Mouse (Mus musculus): ENCODE data around the gene Rwdd3. TPM values are rescaled to one million over a fixed set of nuclear protein-coding genes. Genes with fewer than 3 reads are reported as not detected.

Rwdd3 gene
- polyA plus RNA-seq, 1 experiment, result 1.1 TPM

DNA sequence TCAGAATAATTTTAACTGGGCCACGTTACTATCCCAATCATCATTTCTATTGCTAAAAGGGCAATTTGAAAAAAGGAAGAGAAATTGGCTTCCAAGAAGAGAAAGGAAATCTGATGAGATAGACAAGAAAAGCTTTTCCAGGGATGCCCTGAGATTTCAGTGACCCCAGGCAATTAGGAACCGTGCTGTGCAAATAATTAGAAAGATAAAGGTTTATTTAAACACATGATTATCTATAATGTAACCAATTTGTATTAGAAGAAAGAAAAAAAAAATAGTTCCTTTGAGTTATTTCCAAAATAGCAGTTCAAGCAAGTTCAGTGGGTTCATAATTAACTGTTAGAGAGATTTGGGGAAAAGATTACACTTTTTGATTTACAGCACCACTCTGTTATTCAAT is 1.2 kb upstream of the Rwdd3 start:
- 89% methylated on average over 2 of the region's 2 CpGs for WGBS
- H3K4me1 ChIP-seq (ENCODE audit: control insufficient read depth, insufficient read depth, insufficient read length), result no peaks in the 10 kb centered on the region
- DNase-seq (ENCODE audit: low read depth in 1 of 2, low spot score in 2 of 2), result no peak
- H3K27me3 ChIP-seq (ENCODE audit: control insufficient read depth, insufficient read depth, low read length), result no peaks in the 10 kb centered on the region
- H3K4me3 ChIP-seq (ENCODE audit: extremely low read depth, insufficient read depth, insufficient read length), result no peak overlapping the region
- H3K27ac ChIP-seq (ENCODE audit: insufficient read depth, low read length), result no peak overlapping the region
- no peaks in the 10 kb centered on the region for H3K36me3 ChIP-seq (ENCODE audit: control insufficient read depth, insufficient read depth, low read length)
- TF ChIP-seq POLR2A (IDR thresholded peaks at IDR 0.05; ENCODE audit: low read depth, low read length), result no peak

- no peak for TF ChIP-seq POLR2A (IDR thresholded peaks at IDR 0.05; ENCODE audit: low read depth, low read length)
- no peak for TF ChIP-seq CTCF (IDR thresholded peaks at IDR 0.05; ENCODE audit: extremely low read depth, insufficient read depth, insufficient read length, insufficient replicate concordance)
- Histone ChIP-seq H3K27me3 (ENCODE audit: control insufficient read depth, insufficient read depth, low read length) (no peaks in the 10 kb centered on the region), H3K36me3 (ENCODE audit: control insufficient read depth, insufficient read depth, low read length) (no peaks in the 10 kb centered on the region), H3K4me3 (ENCODE audit: extremely low read depth, insufficient read depth, insufficient read length) (peak overlapping the region; percentile 18; the same call in 1 of the 2 replicates), H3K4me1 (ENCODE audit: control insufficient read depth, insufficient read depth, insufficient read length) (no peaks in the 10 kb centered on the region), H3K27ac (ENCODE audit: insufficient read depth, low read length) (no peak overlapping the region)
- DNase-seq (ENCODE audit: low read depth in 1 of 2, low spot score in 2 of 2), result no peak
- 28% methylated on average over 6 of the region's 6 CpGs for WGBS
These were observed 374 bp upstream of the Rwdd3 start for GRCm38 (mm10) chr3:121171872-121172265.

DNA sequence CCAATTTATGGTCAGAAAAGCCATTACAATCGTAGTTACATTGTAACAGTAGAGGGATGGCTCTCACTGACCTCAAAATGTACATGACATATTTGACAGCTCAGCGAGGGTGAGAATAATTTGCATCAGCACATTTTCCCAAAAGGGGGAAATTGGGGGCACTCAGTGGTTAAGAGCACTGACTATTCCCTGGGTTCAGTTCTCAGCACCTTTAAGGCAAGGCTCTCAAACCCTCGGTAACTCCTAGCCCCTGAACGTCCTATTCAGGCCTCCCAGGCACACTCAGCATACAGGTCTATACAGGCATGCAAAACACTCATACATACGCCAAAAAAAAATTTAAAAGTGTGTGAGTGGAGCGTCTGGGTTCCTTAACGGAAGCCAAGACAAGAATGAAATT is 864 bp downstream of the Rwdd3 start:
- no peak for TF ChIP-seq CTCF (IDR thresholded peaks at IDR 0.05; ENCODE audit: extremely low read depth, insufficient read depth, insufficient read length, insufficient replicate concordance)
- no peak for TF ChIP-seq POLR2A (IDR thresholded peaks at IDR 0.05; ENCODE audit: low read depth, low read length)
- Histone ChIP-seq H3K4me1 (ENCODE audit: control insufficient read depth, insufficient read depth, insufficient read length) (no peaks in the 10 kb centered on the region), H3K36me3 (ENCODE audit: control insufficient read depth, insufficient read depth, low read length) (no peaks in the 10 kb centered on the region), H3K4me3 (ENCODE audit: extremely low read depth, insufficient read depth, insufficient read length) (no peak overlapping the region), H3K27me3 (ENCODE audit: control insufficient read depth, insufficient read depth, low read length) (no peaks in the 10 kb centered on the region), H3K27ac (ENCODE audit: insufficient read depth, low read length) (no peak overlapping the region)
- 37% methylated on average over 7 of the region's 7 CpGs for WGBS
- no peak for DNase-seq (ENCODE audit: low read depth in 1 of 2, low spot score in 2 of 2)

GRCm38 (mm10) chr3:121169092-121169942 is 2.2 kb downstream of the Rwdd3 start:
- Histone ChIP-seq H3K27me3 (ENCODE audit: control insufficient read depth, insufficient read depth, low read length) (no peaks in the 10 kb centered on the region), H3K4me1 (ENCODE audit: control insufficient read depth, insufficient read depth, insufficient read length) (no peaks in the 10 kb centered on the region), H3K27ac (ENCODE audit: insufficient read depth, low read length) (no peak overlapping the region), H3K36me3 (ENCODE audit: control insufficient read depth, insufficient read depth, low read length) (no peaks in the 10 kb centered on the region), H3K4me3 (ENCODE audit: extremely low read depth, insufficient read depth, insufficient read length) (no peak overlapping the region)
- WGBS, result 71% methylated on average over 15 of the region's 15 CpGs
- no peak for TF ChIP-seq CTCF (IDR thresholded peaks at IDR 0.05; ENCODE audit: extremely low read depth, insufficient read depth, insufficient read length, insufficient replicate concordance)
- no peak for TF ChIP-seq POLR2A (IDR thresholded peaks at IDR 0.05; ENCODE audit: low read depth, low read length)
- no peak for DNase-seq (ENCODE audit: low read depth in 1 of 2, low spot score in 2 of 2)

DNA sequence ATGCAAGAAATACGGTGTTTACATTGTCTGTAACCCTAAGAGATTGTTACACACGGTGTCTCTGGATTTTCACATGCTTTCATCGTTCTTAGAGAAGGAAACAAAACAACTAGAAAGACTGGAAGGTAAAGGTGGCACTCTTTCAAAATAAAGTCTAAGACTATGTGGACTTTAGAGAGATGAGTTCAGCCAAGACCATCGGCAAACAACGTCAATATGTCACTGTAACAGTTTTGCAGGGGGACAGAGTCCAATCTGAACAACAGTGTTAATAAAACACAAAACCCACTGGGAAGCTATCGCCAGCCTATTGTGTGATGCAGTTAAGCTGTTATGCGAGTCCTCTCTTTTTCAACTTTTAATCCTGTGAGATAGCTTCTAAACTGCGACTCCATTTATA is 2.9 kb downstream of the Rwdd3 start:
- 93% methylated on average over 8 of the region's 8 CpGs for WGBS
- H3K27me3 ChIP-seq (ENCODE audit: control insufficient read depth, insufficient read depth, low read length), result no peaks in the 10 kb centered on the region
- TF ChIP-seq POLR2A (IDR thresholded peaks at IDR 0.05; ENCODE audit: low read depth, low read length), result no peak
- TF ChIP-seq CTCF (IDR thresholded peaks at IDR 0.05; ENCODE audit: extremely low read depth, insufficient read depth, insufficient read length, insufficient replicate concordance), result no peak
- DNase-seq (ENCODE audit: low read depth in 1 of 2, low spot score in 2 of 2), result no peak
- no peaks in the 10 kb centered on the region for H3K36me3 ChIP-seq (ENCODE audit: control insufficient read depth, insufficient read depth, low read length)
- no peak overlapping the region for H3K4me3 ChIP-seq (ENCODE audit: extremely low read depth, insufficient read depth, insufficient read length)
- no peak overlapping the region for H3K27ac ChIP-seq (ENCODE audit: insufficient read depth, low read length)
- H3K4me1 ChIP-seq (ENCODE audit: control insufficient read depth, insufficient read depth, insufficient read length), result no peaks in the 10 kb centered on the region

- DNase-seq (ENCODE audit: low read depth in 1 of 2, low spot score in 2 of 2), result peak; percentile 60 to 72
- Histone ChIP-seq H3K27ac (ENCODE audit: insufficient read depth, low read length) (no peak overlapping the region), H3K27me3 (ENCODE audit: control insufficient read depth, insufficient read depth, low read length) (no peaks in the 10 kb centered on the region), H3K36me3 (ENCODE audit: control insufficient read depth, insufficient read depth, low read length) (no peaks in the 10 kb centered on the region), H3K4me3 (ENCODE audit: extremely low read depth, insufficient read depth, insufficient read length) (no peak overlapping the region), H3K4me1 (ENCODE audit: control insufficient read depth, insufficient read depth, insufficient read length) (peaks cover 6% of the 10 kb centered on the region; the same call in 1 of the 2 replicates)
- no peak for TF ChIP-seq POLR2A (IDR thresholded peaks at IDR 0.05; ENCODE audit: low read depth, low read length)
- peak; percentile 82; the same call in 1 of the 2 replicates for TF ChIP-seq CTCF (IDR thresholded peaks at IDR 0.05; ENCODE audit: extremely low read depth, insufficient read depth, insufficient read length, insufficient replicate concordance)
- WGBS, result 49% methylated on average over 7 of the region's 7 CpGs
These were observed 8.2 kb downstream of the Rwdd3 start for GRCm38 (mm10) chr3:121163271-121163819.

DNA sequence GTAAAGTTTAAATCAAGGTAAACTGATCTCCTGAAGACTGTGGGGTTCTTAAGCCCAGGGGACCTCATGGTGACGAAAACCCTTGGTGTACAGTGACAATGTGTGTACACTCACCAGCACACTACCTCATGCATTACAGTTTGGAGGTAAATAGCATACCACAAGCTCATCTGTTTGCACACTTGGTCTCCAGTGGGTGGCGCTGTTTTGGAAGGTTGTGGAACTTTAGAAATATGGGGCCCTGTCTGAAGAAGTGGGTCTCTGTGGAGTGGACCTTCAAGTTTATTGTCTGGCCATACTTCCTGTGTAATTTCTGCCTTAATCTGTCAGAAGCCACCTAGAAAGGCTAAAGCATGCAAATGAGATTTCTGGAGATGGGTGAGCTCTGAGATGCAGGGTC is 9.8 kb downstream of the Rwdd3 start:
- Histone ChIP-seq H3K36me3 (ENCODE audit: control insufficient read depth, insufficient read depth, low read length) (no peaks in the 10 kb centered on the region), H3K27me3 (ENCODE audit: control insufficient read depth, insufficient read depth, low read length) (no peaks in the 10 kb centered on the region), H3K27ac (ENCODE audit: insufficient read depth, low read length) (no peak overlapping the region), H3K4me1 (ENCODE audit: control insufficient read depth, insufficient read depth, insufficient read length) (peaks cover 6% of the 10 kb centered on the region; the same call in 1 of the 2 replicates), H3K4me3 (ENCODE audit: extremely low read depth, insufficient read depth, insufficient read length) (no peak overlapping the region)
- DNase-seq (ENCODE audit: low read depth in 1 of 2, low spot score in 2 of 2), result peak; percentile 11
- WGBS, result 45% methylated on average over 2 of the region's 2 CpGs
- TF ChIP-seq POLR2A (IDR thresholded peaks at IDR 0.05; ENCODE audit: low read depth, low read length) (no peak), CTCF (IDR thresholded peaks at IDR 0.05; ENCODE audit: extremely low read depth, insufficient read depth, insufficient read length, insufficient replicate concordance) (no peak)

Measured in spleen, adult 2 months (tissue).